Mouse (Mus musculus): ENCODE measurements around the gene Krtap3-1. TPM values are rescaled to one million over a fixed set of nuclear protein-coding genes. Genes with fewer than 3 reads are reported as not detected.

The Krtap3-1 gene
- polyA plus RNA-seq, 1 experiment from 2014 or later, result not detected

GRCm38 (mm10) chr11:99581564-99581963 lies 15.1 kb upstream of the Krtap3-1 start:
- Histone ChIP-seq H3K9me3 (ENCODE audit: control insufficient read depth, low read length) (no peaks in the 10 kb centered on the region), H3K9ac (ENCODE audit: low read depth, low read length) (no peak overlapping the region), H3K4me1 (replicated peaks; ENCODE audit: control insufficient read depth, insufficient read depth, low read length) (no peaks in the 10 kb centered on the region), H3K36me3 (ENCODE audit: control insufficient read depth, insufficient read depth, low read length) (no peaks in the 10 kb centered on the region), H3K4me2 (replicated peaks; ENCODE audit: low read depth, low read length) (no peak overlapping the region), H3K27ac (ENCODE audit: low read depth, low read length) (no peak overlapping the region), H3K27me3 (ENCODE audit: control insufficient read depth, insufficient read depth, low read length) (no peaks in the 10 kb centered on the region), H3K4me3 (ENCODE audit: low read depth, low read length) (no peak overlapping the region)
- DNase-seq (ENCODE audit: low spot score), result no peak
- ATAC-seq (ENCODE audit: low FRiP score), result no peak
- 88% methylated on average over 6 of the region's 6 CpGs for WGBS

- H3K9ac ChIP-seq (ENCODE audit: low read depth, low read length), result no peak overlapping the region
- no peaks in the 10 kb centered on the region for H3K27me3 ChIP-seq (ENCODE audit: control insufficient read depth, insufficient read depth, low read length)
- no peaks in the 10 kb centered on the region for H3K36me3 ChIP-seq (ENCODE audit: control insufficient read depth, insufficient read depth, low read length)
- DNase-seq (ENCODE audit: low spot score) (no peak), ATAC-seq (ENCODE audit: low FRiP score) (no peak)
- no peaks in the 10 kb centered on the region for H3K4me1 ChIP-seq (replicated peaks; ENCODE audit: control insufficient read depth, insufficient read depth, low read length)
- H3K27ac ChIP-seq (ENCODE audit: low read depth, low read length), result no peak overlapping the region
- H3K4me3 ChIP-seq (ENCODE audit: low read depth, low read length), result no peak overlapping the region
- 89% methylated on average over 5 of the region's 5 CpGs for WGBS
- no peaks in the 10 kb centered on the region for H3K9me3 ChIP-seq (ENCODE audit: control insufficient read depth, low read length)
- H3K4me2 ChIP-seq (replicated peaks; ENCODE audit: low read depth, low read length), result no peak overlapping the region
These were observed 14.6 kb upstream of the Krtap3-1 start for GRCm38 (mm10) chr11:99581051-99581450.

- no peaks in the 10 kb centered on the region for H3K9me3 ChIP-seq (ENCODE audit: control insufficient read depth, low read length)
- DNase-seq (ENCODE audit: low spot score) (no peak), ATAC-seq (ENCODE audit: low FRiP score) (no peak)
- H3K9ac ChIP-seq (ENCODE audit: low read depth, low read length), result no peak within 1 kb of the TSS
- 97% methylated on average over 6 of the region's 6 CpGs for WGBS
- no peaks in the 10 kb centered on the region for H3K4me1 ChIP-seq (replicated peaks; ENCODE audit: control insufficient read depth, insufficient read depth, low read length)
- no peak within 1 kb of the TSS for H3K4me2 ChIP-seq (replicated peaks; ENCODE audit: low read depth, low read length)
- no peaks in the 10 kb centered on the region for H3K27me3 ChIP-seq (ENCODE audit: control insufficient read depth, insufficient read depth, low read length)
- no peak within 1 kb of the TSS for H3K4me3 ChIP-seq (ENCODE audit: low read depth, low read length)
- no peaks in the 10 kb centered on the region for H3K36me3 ChIP-seq (ENCODE audit: control insufficient read depth, insufficient read depth, low read length)
- no peak within 1 kb of the TSS for H3K27ac ChIP-seq (ENCODE audit: low read depth, low read length)
These were observed 14.2 kb upstream of the Krtap3-1 start, which contains the start of gene Krtap1-5 for GRCm38 (mm10) chr11:99580636-99581035. TSS of gene Krtap1-5 (minus strand) at chr11:99581016.

GRCm38 (mm10) chr11:99574106-99574505 lies 7.7 kb upstream of the Krtap3-1 start:
- Histone ChIP-seq H3K9me3 (ENCODE audit: control insufficient read depth, low read length) (no peaks in the 10 kb centered on the region), H3K27me3 (ENCODE audit: control insufficient read depth, insufficient read depth, low read length) (no peaks in the 10 kb centered on the region), H3K9ac (ENCODE audit: low read depth, low read length) (peak overlapping the region; percentile 42; the same call in 1 of the 2 replicates), H3K4me2 (replicated peaks; ENCODE audit: low read depth, low read length) (peak overlapping the region; percentile 32; the same call in 1 of the 2 replicates), H3K36me3 (ENCODE audit: control insufficient read depth, insufficient read depth, low read length) (no peaks in the 10 kb centered on the region), H3K4me3 (ENCODE audit: low read depth, low read length) (no peak overlapping the region), H3K27ac (ENCODE audit: low read depth, low read length) (no peak overlapping the region), H3K4me1 (replicated peaks; ENCODE audit: control insufficient read depth, insufficient read depth, low read length) (no peaks in the 10 kb centered on the region)
- DNase-seq (ENCODE audit: low spot score) (peak; percentile 87), ATAC-seq (ENCODE audit: low FRiP score) (peak; percentile 63)
- 6% methylated on average over 7 of the region's 7 CpGs for WGBS

- Histone ChIP-seq H3K4me1 (replicated peaks; ENCODE audit: control insufficient read depth, insufficient read depth, low read length) (no peaks in the 10 kb centered on the region), H3K9me3 (ENCODE audit: control insufficient read depth, low read length) (no peaks in the 10 kb centered on the region), H3K36me3 (ENCODE audit: control insufficient read depth, insufficient read depth, low read length) (no peaks in the 10 kb centered on the region), H3K27me3 (ENCODE audit: control insufficient read depth, insufficient read depth, low read length) (no peaks in the 10 kb centered on the region), H3K27ac (ENCODE audit: low read depth, low read length) (no peak overlapping the region), H3K9ac (ENCODE audit: low read depth, low read length) (no peak overlapping the region), H3K4me2 (replicated peaks; ENCODE audit: low read depth, low read length) (no peak overlapping the region), H3K4me3 (ENCODE audit: low read depth, low read length) (no peak overlapping the region)
- 46% methylated on average over 4 of the region's 4 CpGs for WGBS
- ATAC-seq (ENCODE audit: low FRiP score) (no peak), DNase-seq (ENCODE audit: low spot score) (no peak)
These were observed 6.7 kb upstream of the Krtap3-1 start for GRCm38 (mm10) chr11:99573164-99573563.

- H3K9ac ChIP-seq (ENCODE audit: low read depth, low read length), result no peak overlapping the region
- no peaks in the 10 kb centered on the region for H3K9me3 ChIP-seq (ENCODE audit: control insufficient read depth, low read length)
- H3K4me2 ChIP-seq (replicated peaks; ENCODE audit: low read depth, low read length), result no peak overlapping the region
- H3K4me3 ChIP-seq (ENCODE audit: low read depth, low read length), result no peak overlapping the region
- H3K27ac ChIP-seq (ENCODE audit: low read depth, low read length), result no peak overlapping the region
- DNase-seq (ENCODE audit: low spot score) (no peak), ATAC-seq (ENCODE audit: low FRiP score) (no peak)
- H3K27me3 ChIP-seq (ENCODE audit: control insufficient read depth, insufficient read depth, low read length), result no peaks in the 10 kb centered on the region
- H3K4me1 ChIP-seq (replicated peaks; ENCODE audit: control insufficient read depth, insufficient read depth, low read length), result no peaks in the 10 kb centered on the region
- 81% methylated on average over 6 of the region's 6 CpGs for WGBS
- no peaks in the 10 kb centered on the region for H3K36me3 ChIP-seq (ENCODE audit: control insufficient read depth, insufficient read depth, low read length)
These were observed 3.9 kb downstream of the Krtap3-1 start for GRCm38 (mm10) chr11:99562580-99562979.

GRCm38 (mm10) chr11:99559366-99559765 lies 7.1 kb downstream of the Krtap3-1 start, which contains the start of gene Gm11939:
TSS of gene Gm11939 (minus strand) at chr11:99559466.
- H3K9ac ChIP-seq (ENCODE audit: low read depth, low read length), result no peak within 1 kb of the TSS
- H3K4me1 ChIP-seq (replicated peaks; ENCODE audit: control insufficient read depth, insufficient read depth, low read length), result no peaks in the 10 kb centered on the region
- no peaks in the 10 kb centered on the region for H3K36me3 ChIP-seq (ENCODE audit: control insufficient read depth, insufficient read depth, low read length)
- WGBS, result 88% methylated on average over 9 of the region's 9 CpGs
- no peak within 1 kb of the TSS for H3K4me2 ChIP-seq (replicated peaks; ENCODE audit: low read depth, low read length)
- ATAC-seq (ENCODE audit: low FRiP score), result no peak
- DNase-seq (ENCODE audit: low spot score), result no peak
- no peaks in the 10 kb centered on the region for H3K27me3 ChIP-seq (ENCODE audit: control insufficient read depth, insufficient read depth, low read length)
- no peak within 1 kb of the TSS for H3K4me3 ChIP-seq (ENCODE audit: low read depth, low read length)
- no peak within 1 kb of the TSS for H3K27ac ChIP-seq (ENCODE audit: low read depth, low read length)
- no peaks in the 10 kb centered on the region for H3K9me3 ChIP-seq (ENCODE audit: control insufficient read depth, low read length)

GRCm38 (mm10) chr11:99557976-99558745 lies 8.3 kb downstream of the Krtap3-1 start:
- Histone ChIP-seq H3K27me3 (ENCODE audit: control insufficient read depth, insufficient read depth, low read length) (no peaks in the 10 kb centered on the region), H3K9me3 (ENCODE audit: control insufficient read depth, low read length) (no peaks in the 10 kb centered on the region), H3K27ac (ENCODE audit: low read depth, low read length) (no peak overlapping the region), H3K36me3 (ENCODE audit: control insufficient read depth, insufficient read depth, low read length) (no peaks in the 10 kb centered on the region), H3K9ac (ENCODE audit: low read depth, low read length) (no peak overlapping the region), H3K4me3 (ENCODE audit: low read depth, low read length) (no peak overlapping the region), H3K4me1 (replicated peaks; ENCODE audit: control insufficient read depth, insufficient read depth, low read length) (no peaks in the 10 kb centered on the region), H3K4me2 (replicated peaks; ENCODE audit: low read depth, low read length) (no peak overlapping the region)
- ATAC-seq (ENCODE audit: low FRiP score), result no peak
- DNase-seq (ENCODE audit: low spot score), result no peak
- WGBS, result 74% methylated on average over 3 of the region's 3 CpGs

- ATAC-seq (ENCODE audit: low FRiP score), result no peak
- H3K9me3 ChIP-seq (ENCODE audit: control insufficient read depth, low read length), result no peaks in the 10 kb centered on the region
- 88% methylated on average over 2 of the region's 2 CpGs for whole genome bisulfite sequencing
- H3K4me1 ChIP-seq (replicated peaks; ENCODE audit: control insufficient read depth, insufficient read depth, low read length), result no peaks in the 10 kb centered on the region
- H3K4me2 ChIP-seq (replicated peaks; ENCODE audit: low read depth, low read length), result no peak within 1 kb of the TSS
- H3K27me3 ChIP-seq (ENCODE audit: control insufficient read depth, insufficient read depth, low read length), result no peaks in the 10 kb centered on the region
- no peaks in the 10 kb centered on the region for H3K36me3 ChIP-seq (ENCODE audit: control insufficient read depth, insufficient read depth, low read length)
- H3K9ac ChIP-seq (ENCODE audit: low read depth, low read length), result no peak within 1 kb of the TSS
- no peak within 1 kb of the TSS for H3K27ac ChIP-seq (ENCODE audit: low read depth, low read length)
- no peak for DNase-seq (ENCODE audit: low spot score)
- H3K4me3 ChIP-seq (ENCODE audit: low read depth, low read length), result no peak within 1 kb of the TSS
These were observed 9.7 kb downstream of the Krtap3-1 start, which contains the start of gene Krtap3-2 for GRCm38 (mm10) chr11:99556753-99557152. TSS of gene Krtap3-2 (minus strand) at chr11:99556853.
